Mouse (Mus musculus): ENCODE results near the gene Ubqln1.

Gene Ubqln1

GRCm38 (mm10) chr13:58215592-58216341, at the start of gene Ubqln1:
Gene Ubqln1, minus strand, starts transcription at chr13:58215653.
- peak; percentile 86 for DNase-seq (ENCODE audit: low spot score)

GRCm38 (mm10) chr13:58263546-58263945, 48.1 kb upstream of the Ubqln1 start:
- no peak for DNase-seq (ENCODE audit: low spot score)

- DNase-seq (ENCODE audit: low spot score), result no peak
Observed at GRCm38 (mm10) chr13:58261674-58262073, 46.2 kb upstream of the Ubqln1 start.

- DNase-seq (ENCODE audit: low spot score), result no peak
Observed at GRCm38 (mm10) chr13:58253268-58253667, 37.8 kb upstream of the Ubqln1 start.

GRCm38 (mm10) chr13:58248957-58249356, 33.5 kb upstream of the Ubqln1 start:
- DNase-seq (ENCODE audit: low spot score), result no peak

GRCm38 (mm10) chr13:58236536-58236935, 21.1 kb upstream of the Ubqln1 start:
- DNase-seq (ENCODE audit: low spot score), result no peak

GRCm38 (mm10) chr13:58232611-58233010, 17.2 kb upstream of the Ubqln1 start:
- DNase-seq (ENCODE audit: low spot score), result no peak

- DNase-seq (ENCODE audit: low spot score), result no peak
Observed at GRCm38 (mm10) chr13:58232070-58232469, 16.6 kb upstream of the Ubqln1 start.

- DNase-seq (ENCODE audit: low spot score), result no peak
Observed at GRCm38 (mm10) chr13:58228624-58229023, 13.2 kb upstream of the Ubqln1 start.

- DNase-seq (ENCODE audit: low spot score), result no peak
Observed at GRCm38 (mm10) chr13:58225694-58226093, 10.2 kb upstream of the Ubqln1 start.

- no peak for DNase-seq (ENCODE audit: low spot score)
Observed at GRCm38 (mm10) chr13:58220206-58220605, 4.8 kb upstream of the Ubqln1 start.

GRCm38 (mm10) chr13:58217536-58217935, 2.1 kb upstream of the Ubqln1 start:
- DNase-seq (ENCODE audit: low spot score), result no peak

- DNase-seq (ENCODE audit: low spot score), result no peak
Observed at GRCm38 (mm10) chr13:58216395-58216794, 942 bp upstream of the Ubqln1 start.

GRCm38 (mm10) chr13:58215253-58215591, 231 bp downstream of the Ubqln1 start:
- no peak for DNase-seq (ENCODE audit: low spot score)

GRCm38 (mm10) chr13:58214346-58215252, 854 bp downstream of the Ubqln1 start:
- DNase-seq (ENCODE audit: low spot score), result peak; percentile 1

- no peak for DNase-seq (ENCODE audit: low spot score)
Observed at GRCm38 (mm10) chr13:58213801-58214200, 1.7 kb downstream of the Ubqln1 start.

GRCm38 (mm10) chr13:58212530-58212929, 2.9 kb downstream of the Ubqln1 start:
- no peak for DNase-seq (ENCODE audit: low spot score)

- no peak for DNase-seq (ENCODE audit: low spot score)
Observed at GRCm38 (mm10) chr13:58210441-58210840, 5.0 kb downstream of the Ubqln1 start.

GRCm38 (mm10) chr13:58206084-58206483, 9.4 kb downstream of the Ubqln1 start:
- DNase-seq (ENCODE audit: low spot score), result no peak

- no peak for DNase-seq (ENCODE audit: low spot score)
Observed at GRCm38 (mm10) chr13:58204986-58205385, 10.5 kb downstream of the Ubqln1 start.

GRCm38 (mm10) chr13:58204202-58204601, 11.3 kb downstream of the Ubqln1 start:
- DNase-seq (ENCODE audit: low spot score), result no peak

GRCm38 (mm10) chr13:58202903-58203302, 12.6 kb downstream of the Ubqln1 start:
- DNase-seq (ENCODE audit: low spot score), result no peak

- no peak for DNase-seq (ENCODE audit: low spot score)
Observed at GRCm38 (mm10) chr13:58201908-58202307, 13.5 kb downstream of the Ubqln1 start.

All from ovary, postnatal 10 days (tissue).